Mouse (Mus musculus) liver, postnatal 0 days (tissue): Measurements from ENCODE around the gene Adamts7.

ENCODE experiments used
- CTCF ChIP-seq: sonication (generic); IDR thresholded peaks from 2 replicates; pipeline ENCODE4 v1.5.1; 2016; ENCODE audit warnings: antibody characterized with exemption, low read depth
- EP300 ChIP-seq: IDR thresholded peaks from 2 replicates; pipeline ENCODE4 v1.6.1; 2016; ENCODE audit warnings: antibody characterized with exemption, low read depth, mild to moderate bottlenecking

GRCm38 (mm10) chr9:90222275-90222674 lies 59.4 kb downstream of the Adamts7 start:
- TF ChIP-seq CTCF (no peak), EP300 (no peak)
